Mouse (Mus musculus) CD4-positive, CD25-positive, alpha-beta regulatory T cell, adult 4 months (primary cell): ENCODE measurements around the gene Grin1. TPM values are rescaled to one million over a fixed set of nuclear protein-coding genes. Genes with fewer than 3 reads are reported as not detected.

Experiments used
- ATAC-seq: one replicate; pipeline ENCODE4 v1.8.0; 2017
- polyA plus RNA-seq, 2 experiments: library from polyadenylated mRNA; unstranded; fragments of 100-300 nt; shearing (Covaris generic); gene quantifications; one replicate each; pipeline ENCODE4 v1.2.1; 2017

Gene Grin1
- polyA plus RNA-seq, 2 experiments from 2014 or later, result not detected

- ATAC-seq, result no peak
Measured at GRCm38 (mm10) chr2:25311491-25311891, 7.5 kb downstream of the Grin1 start.

GRCm38 (mm10) chr2:25310969-25311368 lies 8.0 kb downstream of the Grin1 start:
- ATAC-seq, result no peak

GRCm38 (mm10) chr2:25310180-25310579 lies 8.8 kb downstream of the Grin1 start:
- ATAC-seq, result no peak

GRCm38 (mm10) chr2:25305587-25306359 lies 13.2 kb downstream of the Grin1 start:
- ATAC-seq, result no peak

GRCm38 (mm10) chr2:25304657-25305541 lies 14.1 kb downstream of the Grin1 start:
- ATAC-seq, result peak; percentile 68

- no peak for ATAC-seq
Measured at GRCm38 (mm10) chr2:25303931-25304656, 14.9 kb downstream of the Grin1 start.

GRCm38 (mm10) chr2:25303452-25303851 lies 15.5 kb downstream of the Grin1 start:
- ATAC-seq, result no peak

- no peak for ATAC-seq
Measured at GRCm38 (mm10) chr2:25298046-25298445, 20.9 kb downstream of the Grin1 start.

GRCm38 (mm10) chr2:25297093-25297492 lies 21.9 kb downstream of the Grin1 start:
- ATAC-seq, result no peak

- no peak for ATAC-seq
Measured at GRCm38 (mm10) chr2:25293706-25294105, 25.3 kb downstream of the Grin1 start.

GRCm38 (mm10) chr2:25292856-25293255 lies 26.1 kb downstream of the Grin1 start:
- peak; percentile 62 for ATAC-seq

- ATAC-seq, result no peak
Measured at GRCm38 (mm10) chr2:25292054-25292544, 26.9 kb downstream of the Grin1 start.

GRCm38 (mm10) chr2:25291184-25292053 lies 27.6 kb downstream of the Grin1 start:
- no peak for ATAC-seq

GRCm38 (mm10) chr2:25290816-25291130 lies 28.2 kb downstream of the Grin1 start:
- no peak for ATAC-seq

- no peak for ATAC-seq
Measured at GRCm38 (mm10) chr2:25290101-25290815, 28.7 kb downstream of the Grin1 start.

GRCm38 (mm10) chr2:25289651-25290050 lies 29.3 kb downstream of the Grin1 start, which contains the start of gene Lrrc26:
Gene Lrrc26 (plus strand): TSS chr2:25289915.
- no peak for ATAC-seq

GRCm38 (mm10) chr2:25288734-25289345 lies 30.1 kb downstream of the Grin1 start:
- ATAC-seq, result no peak

- no peak for ATAC-seq
Measured at GRCm38 (mm10) chr2:25287927-25288649, 30.9 kb downstream of the Grin1 start, which contains the start of gene Tmem210. Gene Tmem210 (plus strand): TSS chr2:25288145.

- ATAC-seq, result no peak
Measured at GRCm38 (mm10) chr2:25286837-25287636, 31.9 kb downstream of the Grin1 start.
